Mouse (Mus musculus) left cerebral cortex, adult 9 months (tissue): ENCODE measurements around the gene Ube2s.
"Not testable (repeated sequence)": the region's sequence is repeated elsewhere in the genome, so short reads cannot be mapped to it uniquely, and the experiment has no call there.

Experiments used
- DNase-seq, 2 experiments: peaks; one replicate each; pipeline ENCODE4 v3.0.0; 2022; ENCODE audit warnings: low spot score in 2 of 2

Ube2s gene

DNA sequence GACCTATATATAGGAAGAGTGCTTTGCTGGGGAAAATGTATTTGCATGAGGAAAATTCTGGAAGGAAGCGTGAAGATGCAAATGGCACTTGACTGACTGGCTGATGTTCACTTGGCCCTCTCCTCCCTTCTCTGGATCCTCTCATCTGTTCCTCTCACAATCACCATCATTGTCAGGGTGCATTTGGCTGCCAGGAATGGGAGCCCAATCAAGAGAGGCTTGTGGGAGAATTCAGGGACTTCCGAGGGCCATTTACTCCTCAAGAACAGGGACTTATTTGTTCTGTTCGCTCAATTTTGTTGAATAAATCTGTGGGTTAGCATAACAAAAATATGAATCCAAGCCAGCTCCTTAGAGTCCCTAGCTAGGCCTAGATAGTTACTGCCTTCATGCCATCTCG lies 9.3 kb upstream of the Ube2s start:
- peak in 1 of 2 experiments; percentile 55 for DNase-seq

DNA sequence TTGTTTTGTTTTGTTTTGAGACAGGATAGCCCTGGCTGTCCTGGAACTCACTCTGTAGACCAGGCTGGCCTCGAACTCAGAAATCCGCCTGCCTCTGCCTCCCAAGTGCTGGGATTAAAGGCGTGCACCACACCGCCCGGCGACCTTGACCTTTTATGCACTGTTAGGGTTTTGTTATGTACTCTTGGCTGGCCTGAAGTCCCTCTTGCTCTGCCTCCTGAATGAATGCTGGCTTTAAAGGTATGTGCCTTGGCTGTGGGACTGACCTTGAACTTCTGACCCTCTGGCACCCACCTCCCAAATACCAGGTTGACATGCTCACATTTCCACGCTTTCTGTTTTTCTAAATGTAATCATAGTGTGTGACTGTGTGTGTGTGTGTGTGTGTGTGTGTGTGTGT lies 8.5 kb upstream of the Ube2s start:
- not testable (repeated sequence) for DNase-seq

DNA sequence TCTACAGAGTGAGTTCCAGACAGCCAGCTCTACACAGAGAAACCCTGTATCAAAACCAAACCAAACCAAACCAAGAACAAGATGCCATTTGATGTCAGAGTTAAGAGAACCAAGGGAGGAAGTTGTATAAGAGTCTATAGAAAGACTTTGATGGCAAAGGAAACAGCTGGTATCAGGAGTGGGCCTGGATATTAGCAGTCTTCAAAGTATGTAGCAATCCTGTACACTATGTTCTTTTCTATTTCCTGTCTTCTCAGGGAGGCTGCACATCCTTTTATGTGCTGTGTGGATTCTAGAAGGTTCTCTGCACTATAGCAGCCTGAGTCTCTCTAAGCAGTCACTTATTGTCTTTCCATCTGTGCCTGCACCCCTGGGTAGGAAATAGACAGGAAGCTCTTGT lies 4.2 kb upstream of the Ube2s start:
- DNase-seq: no peak

DNA sequence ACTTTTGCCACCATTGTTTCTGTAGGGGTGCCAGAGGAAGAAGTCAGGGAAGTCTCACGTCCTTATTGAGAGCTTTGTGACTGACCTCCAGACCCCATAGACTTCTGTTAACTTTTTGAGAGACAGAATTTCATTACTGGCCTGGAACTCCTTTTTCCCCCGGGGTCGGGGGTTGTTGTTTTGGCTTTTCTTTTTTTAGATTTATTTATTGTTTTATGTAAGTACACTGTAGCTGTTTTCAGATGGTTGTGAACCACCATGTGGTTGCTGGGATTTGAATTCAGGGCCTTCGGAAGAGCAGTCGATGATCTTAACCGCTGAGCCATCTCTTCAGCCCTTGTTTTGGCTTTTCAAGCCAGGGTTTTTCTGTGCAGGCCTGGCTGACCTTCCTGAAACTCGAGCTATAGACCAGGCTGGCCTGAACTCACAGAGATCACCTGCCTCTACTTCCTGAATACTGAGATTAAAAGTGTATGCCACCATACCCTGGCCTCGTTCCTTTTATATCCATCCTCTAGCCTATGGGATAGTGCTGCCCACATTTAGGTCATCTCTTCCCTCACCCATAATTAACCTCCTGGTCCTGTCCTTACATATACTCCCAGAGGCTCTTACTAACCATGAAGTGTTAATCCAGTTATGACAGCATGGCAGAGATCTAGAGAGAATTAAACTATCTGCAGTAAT lies 858 bp upstream of the Ube2s start:
- DNase-seq: no peak

DNA sequence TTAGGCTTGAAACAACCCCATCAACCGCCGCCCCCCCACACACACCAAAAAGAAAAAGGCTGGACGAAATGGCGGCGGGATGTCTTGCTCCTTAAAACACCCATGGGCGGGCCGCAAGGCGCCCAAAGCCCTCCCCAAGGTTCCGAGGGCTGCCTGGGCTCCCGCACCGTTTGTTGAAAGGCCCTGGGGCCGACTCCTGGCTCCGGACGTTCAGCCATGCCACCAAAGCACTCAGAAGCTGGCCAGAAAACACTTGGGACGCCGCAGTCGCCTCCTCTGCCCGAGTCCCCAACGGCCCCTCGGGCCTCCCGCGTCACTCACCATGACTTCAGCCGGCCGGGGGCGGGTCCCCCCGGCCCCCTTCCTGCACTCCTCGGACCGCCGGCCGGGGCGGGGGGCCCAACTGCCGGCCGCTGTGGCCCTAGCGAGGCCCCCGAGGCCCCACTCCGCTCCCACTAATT lies 518 bp downstream of the Ube2s start:
- DNase-seq: no peak

DNA sequence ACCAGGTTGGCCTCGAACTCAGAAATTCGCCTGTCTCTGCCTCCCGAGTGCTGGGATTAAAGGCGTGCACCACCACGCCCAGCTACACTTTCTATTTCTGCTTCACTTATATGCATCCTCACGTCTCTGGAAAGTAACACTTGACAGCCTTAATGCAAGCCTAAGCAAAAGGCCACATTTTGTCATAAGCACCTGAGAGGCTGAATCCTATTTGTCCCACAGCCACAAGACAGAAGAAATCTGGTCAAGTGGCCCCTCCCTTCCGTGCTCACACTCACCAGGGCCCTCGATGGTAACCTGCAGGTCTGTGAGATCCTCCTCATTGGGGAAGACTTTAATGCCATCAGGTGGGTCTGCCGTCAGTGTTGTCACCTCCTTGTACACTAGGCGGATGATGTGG lies 1.3 kb downstream of the Ube2s start:
- DNase-seq: not testable (repeated sequence)

DNA sequence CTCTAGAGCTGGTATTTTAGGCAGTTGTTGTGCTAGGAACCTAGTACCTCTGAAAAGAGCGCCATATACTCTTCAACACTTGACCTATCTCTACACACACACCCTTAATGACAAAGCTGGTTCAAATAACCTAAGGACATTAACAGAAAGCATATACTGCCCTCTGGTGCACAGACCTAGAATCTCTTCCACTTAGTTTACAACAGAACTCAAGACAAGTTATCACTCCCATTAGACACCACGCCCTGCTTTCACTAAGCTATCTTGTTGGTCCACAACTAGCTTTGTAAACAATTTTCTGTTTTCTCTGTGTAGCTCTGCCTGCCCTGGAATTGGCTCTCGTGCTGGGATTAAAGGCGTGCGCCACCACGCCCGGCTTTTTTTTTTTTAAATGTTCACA lies 5.7 kb downstream of the Ube2s start:
- DNase-seq: peak in 1 of 2 experiments; percentile 42

DNA sequence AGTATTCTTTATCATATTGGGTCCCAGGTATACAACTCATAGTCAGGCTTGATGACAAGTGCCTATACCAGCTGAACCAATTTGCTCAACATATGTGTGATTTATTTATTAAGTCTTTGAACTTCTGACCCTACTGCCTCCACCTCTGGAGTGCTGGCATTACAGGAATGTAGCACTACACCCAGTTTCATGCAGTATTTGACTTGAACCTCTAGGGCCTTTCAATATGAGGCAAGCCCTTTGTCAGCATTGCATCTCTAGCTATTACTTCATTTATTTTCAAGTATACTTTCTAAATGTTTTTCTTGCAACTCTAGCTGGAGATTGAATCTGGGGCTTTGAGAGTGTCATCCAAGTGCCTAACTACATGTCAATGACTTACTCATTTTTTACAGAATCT lies 10.1 kb downstream of the Ube2s start:
- DNase-seq: no peak

DNA sequence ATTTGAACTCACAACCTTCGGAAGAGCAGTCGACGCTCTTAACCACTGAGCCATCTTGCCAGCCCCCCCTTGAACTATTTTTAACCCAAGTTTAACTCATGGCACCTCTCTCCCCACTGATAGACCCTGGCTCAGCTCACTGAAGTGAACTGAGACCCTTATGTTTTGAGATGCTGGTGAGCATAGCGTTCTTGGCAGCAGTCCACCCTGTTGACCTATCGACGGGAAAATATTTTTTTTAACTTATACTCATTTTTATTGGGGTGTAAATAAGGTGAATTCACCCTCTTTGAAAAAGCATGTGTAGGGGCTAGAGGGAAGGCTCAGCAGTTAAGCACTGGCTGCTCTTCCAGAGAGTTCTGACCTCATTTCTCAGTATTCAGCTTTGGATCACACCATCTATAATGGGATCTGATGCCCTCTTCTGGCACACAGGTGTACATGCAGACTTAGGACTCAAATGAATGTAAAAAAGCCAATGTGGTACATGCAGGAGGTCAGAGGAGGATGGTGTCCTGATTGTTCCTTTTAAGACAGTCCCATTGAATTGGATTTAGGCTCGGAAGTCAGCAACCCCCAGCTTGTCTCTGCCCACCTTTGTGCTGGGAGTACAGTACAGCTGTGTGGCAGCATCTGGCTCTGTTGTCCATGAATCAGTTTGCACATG lies 16.5 kb downstream of the Ube2s start:
- DNase-seq: peak in 1 of 2 experiments; percentile 26

DNA sequence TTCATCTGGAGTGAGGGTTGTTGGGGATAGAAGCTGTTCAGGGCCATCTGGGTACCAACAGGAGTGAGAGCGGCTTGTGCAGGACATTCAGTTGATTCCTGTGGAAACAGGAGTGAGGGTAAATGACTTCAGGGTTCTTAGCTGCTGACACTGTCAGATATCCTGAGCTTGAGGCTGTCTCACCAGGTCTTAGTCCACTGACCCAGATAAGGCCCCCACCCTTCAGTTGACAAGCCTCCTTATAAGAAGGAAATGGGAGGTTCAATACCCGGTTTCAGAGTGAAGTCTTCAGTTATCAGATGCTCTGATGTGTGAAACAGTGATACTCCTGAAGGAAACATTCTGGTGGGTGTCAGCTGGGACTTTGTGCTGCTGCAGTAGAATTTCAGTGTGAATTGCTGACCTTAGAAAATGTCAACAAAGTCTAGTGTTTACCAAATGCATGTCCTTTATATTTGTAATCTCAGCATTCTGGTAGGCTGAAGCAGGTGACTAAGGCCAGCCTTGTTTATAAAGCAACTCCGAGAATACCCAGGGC lies 17.7 kb downstream of the Ube2s start:
- DNase-seq: no peak

DNA sequence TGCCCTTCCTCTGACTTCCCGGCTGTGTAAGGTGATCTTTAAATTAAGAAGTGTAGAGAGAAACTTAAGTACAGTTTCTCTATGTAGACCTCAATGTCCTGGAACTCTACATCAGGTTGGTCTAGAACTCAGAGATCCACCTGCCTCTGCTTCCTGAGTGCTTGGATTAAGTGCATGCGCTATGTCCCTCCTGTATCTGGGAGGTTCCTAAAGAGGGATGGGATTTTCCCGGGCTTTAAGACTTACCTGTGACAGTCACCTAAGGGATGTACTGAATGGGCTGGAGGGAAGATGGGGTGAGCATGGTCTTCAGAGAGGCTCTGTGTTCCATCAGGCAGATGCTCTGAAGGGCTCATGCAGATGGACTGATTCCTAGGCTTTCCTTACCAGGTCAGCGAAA lies 18.7 kb downstream of the Ube2s start:
- no peak for DNase-seq

DNA sequence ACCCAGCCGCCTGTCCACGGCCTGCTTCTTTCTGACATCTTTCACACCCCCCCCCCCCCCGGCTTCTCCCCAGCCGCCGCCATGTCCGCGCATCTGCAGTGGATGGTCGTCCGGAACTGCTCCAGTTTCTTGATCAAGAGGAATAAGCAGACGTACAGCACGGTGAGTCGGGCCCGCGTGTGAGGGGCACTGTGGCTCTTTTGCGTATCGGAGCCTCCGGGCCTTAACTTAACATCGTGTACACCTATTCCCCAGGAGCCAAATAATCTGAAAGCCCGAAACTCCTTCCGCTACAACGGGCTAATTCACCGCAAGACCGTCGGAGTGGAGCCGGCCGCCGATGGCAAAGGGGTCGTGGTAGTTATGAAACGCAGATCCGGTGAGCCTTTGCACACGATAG lies 19.1 kb downstream of the Ube2s start:
- DNase-seq: not testable (repeated sequence)

DNA sequence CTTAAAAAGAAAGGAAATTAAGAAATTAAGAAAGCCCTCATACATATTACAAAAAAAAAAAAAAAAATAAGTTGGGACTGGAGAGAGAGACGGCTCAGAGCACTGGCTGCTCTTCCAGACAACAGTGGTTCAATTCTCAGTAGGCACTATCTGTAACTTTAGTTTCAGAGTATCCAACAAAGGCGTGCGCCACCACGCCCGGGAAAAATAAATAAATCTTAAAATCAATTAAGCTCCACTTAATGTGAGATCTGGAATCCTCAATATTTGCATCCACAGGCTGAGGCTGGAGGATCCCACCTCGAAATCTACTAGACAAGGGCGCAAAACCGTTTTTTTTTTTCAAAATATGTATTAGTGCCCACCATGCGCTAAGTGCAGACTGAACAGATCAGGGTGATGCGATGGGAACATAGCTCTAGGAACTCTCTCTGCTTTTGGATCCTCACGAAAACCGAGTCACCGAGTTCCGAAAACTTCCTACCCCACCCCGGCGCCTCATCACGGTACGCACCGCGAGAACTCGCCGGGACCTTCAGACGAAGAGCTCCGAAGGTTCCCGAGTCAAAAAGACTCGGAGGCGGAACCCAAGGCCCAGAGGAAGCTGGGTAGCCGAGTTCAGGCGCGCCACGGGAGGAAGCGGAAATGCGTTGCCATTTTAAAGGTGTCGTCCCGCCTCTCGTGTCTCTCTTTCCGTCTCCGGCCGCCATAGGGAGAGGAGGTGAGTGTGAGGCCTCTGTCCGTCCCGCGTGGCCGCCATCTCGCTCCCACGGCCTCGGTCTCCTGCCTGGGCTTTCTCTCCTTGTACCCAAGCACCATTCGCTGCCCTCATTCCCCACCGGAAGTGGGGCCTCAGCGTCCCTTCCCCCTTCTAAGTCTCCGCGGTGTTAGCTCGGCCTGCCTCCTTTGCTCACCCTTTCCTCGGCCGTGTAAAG lies 19.8 kb downstream of the Ube2s start, which contains the start of gene Rpl28:
Gene Rpl28, plus strand, starts transcription at position 597 of the 935 bp plus-strand sequence.
- peak; percentile 90 to 97 for DNase-seq

DNA sequence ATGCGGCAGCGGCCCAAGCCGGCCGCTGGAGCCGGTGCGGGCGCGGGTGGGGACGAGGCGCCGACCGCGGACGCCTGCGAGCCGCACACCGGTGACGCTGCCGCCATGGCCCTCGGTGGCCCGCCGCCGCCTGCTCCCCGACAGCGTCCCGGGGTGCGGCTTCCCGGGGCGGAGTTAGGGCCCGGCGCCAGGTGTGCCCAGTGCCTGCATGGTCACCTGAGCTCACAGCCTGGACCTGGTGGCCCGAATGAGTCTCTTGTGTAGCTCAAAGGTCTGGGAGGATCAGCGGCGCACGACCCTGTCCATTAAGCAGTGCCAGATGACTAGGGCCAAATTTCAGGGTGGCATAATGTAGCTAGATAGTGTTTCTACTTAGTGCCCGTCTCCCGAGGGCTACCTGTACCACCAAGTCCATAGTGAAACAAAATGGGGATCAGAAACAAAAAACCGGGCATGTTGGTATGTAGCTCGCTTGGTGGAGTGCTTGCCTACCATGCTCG lies 22.9 kb downstream of the Ube2s start, which contains the start of gene Tmem238:
Gene Tmem238, minus strand, starts transcription at position 221 of the 500 bp plus-strand sequence.
- DNase-seq: no peak

DNA sequence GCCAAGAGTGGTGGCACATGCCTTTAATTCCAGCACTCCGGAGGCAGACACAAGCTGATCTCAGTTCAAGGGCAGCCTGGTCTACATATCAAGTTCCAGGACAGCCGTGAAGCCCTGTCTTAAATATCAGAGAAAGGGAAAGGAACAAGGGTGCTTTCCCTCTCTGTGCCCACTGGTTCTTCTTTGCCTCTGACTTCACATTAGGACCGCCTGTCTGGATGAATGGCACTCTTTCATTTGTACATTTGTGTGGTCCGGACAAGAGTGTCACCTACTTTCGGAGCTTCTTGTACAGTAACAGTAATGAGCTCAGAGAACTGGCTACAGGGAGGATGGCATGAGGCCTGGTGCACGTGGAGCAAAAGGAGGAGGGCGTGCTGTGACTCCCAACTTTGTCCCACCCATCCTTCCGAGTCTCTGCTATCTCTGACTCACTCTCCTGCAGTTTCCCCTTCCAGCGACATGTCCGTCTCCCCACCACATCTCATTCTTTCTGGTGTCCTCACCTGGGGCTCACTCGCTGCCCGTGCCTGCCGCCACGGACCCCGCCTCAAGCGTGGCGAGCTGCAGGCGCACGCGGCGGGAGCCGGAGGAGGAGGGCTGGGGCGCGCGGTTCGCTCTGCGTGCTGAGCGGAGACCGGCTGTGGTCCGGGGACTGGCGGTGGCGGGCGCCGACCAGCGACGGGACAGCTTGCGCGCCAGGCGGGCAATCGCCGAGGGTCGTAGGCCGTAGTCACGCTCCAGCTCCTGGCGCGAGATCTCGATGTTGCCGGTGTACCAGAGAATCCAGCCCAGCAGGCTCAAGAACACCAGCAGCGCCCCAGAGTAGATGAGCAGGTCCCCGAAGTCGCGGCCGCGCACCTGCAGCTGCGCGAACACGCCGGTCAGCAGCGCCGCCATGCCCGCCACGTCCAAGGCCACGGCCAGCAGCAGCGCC lies 23.6 kb downstream of the Ube2s start:
- DNase-seq: peak in 1 of 2 experiments; percentile 50

DNA sequence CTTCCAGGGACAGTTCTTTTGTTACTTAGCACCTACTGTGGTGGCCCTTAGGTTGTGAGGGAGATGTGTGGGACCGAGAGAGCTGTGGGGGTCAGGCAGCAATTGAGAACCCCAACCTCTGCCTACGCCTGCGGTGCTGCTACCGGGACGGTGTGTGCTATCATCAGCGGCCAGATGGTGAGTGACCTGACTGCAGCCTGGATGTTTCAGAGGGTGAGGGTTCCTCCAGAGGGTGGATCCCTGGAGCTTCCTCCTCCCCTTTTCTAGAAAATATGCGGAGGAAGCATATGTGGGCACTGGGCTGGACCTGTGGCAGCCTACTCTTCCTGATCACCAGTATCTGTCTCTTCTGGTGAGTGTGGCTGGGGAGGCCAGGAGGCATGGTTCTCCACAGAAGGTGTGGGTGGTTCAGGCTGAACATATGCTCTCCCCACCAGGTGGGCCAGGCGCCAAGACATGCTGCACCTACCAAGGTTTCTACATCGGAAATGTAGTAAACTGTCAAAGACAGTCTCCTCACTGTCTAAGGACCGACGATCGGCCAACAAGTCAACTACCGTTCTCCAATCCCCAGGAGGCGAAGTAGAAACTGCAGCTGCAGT lies 28.6 kb downstream of the Ube2s start:
- peak in 1 of 2 experiments; percentile 45 for DNase-seq

DNA sequence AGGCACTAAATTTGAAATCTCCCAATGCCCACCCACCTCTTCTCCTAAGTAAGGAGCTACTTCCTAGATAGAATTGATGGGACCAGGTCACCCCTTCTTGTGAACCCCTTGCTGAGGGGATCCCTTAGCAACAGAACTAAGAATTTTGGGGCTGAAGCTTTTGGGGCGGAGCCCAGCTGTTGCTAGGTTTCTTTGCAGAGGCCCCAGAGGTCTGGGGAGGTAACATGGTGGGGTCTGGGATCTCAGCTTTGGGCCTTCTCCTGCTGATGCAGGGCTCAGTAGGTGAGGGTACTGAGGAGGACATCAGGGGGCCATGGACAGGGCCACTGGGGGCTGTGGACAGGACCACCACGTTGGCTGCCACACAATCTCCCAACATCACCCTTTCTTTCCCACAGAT lies 29.6 kb downstream of the Ube2s start, which contains the start of the genes Il11 and Tmem190:
Gene Il11, minus strand, starts transcription at position 101 of the 400 bp plus-strand sequence.
Gene Tmem190, plus strand, starts transcription at position 179 of the 400 bp plus-strand sequence.
- no peak for DNase-seq

DNA sequence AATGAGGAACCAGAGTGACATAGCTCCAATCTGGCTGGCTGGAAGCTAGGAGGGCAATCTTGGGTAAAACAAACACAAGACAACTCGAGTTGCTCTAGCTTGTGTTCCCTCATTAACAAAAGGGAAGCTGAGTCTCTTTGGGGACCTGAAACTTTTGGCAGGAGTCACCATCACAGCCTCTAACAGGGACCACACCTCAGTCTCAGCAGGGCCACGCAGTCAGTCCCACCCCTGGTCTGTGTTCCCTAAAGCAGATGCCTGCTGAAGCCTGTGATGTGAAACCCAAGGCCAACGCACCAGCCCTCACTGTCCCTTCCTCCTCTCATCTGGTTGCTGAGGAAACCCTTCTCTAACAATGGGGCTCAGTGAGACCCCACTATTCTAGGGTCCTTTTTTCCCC lies 30.3 kb downstream of the Ube2s start:
- DNase-seq: no peak

DNA sequence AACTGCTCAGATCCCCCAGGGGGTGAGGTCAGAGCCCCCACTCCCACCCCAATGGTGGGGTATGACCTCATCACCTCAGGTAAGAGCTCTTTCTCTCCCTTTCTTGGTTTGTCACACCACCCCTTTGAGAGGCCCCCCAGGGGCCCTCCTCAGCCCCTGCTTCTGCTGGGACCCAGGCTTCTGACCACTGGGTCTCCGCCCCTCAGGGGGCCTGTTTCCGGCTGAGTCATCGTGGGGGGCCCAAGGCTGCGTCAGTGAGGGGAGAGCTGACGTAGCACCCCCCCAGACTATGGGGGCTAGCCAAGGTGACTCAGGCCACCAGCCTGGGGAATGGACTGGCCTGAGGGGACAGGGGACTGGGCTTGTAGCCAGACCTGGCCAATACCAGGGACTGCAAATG lies 32.5 kb downstream of the Ube2s start:
- no peak for DNase-seq
